Mouse (Mus musculus): ENCODE measurements at regions not wholly inside any gene's neighbourhood (a gene's known extent, or its start where the extent isn't known, plus 50 kb on each side); places are given as distances from the start of the nearest gene placed in this dataset.

DNA sequence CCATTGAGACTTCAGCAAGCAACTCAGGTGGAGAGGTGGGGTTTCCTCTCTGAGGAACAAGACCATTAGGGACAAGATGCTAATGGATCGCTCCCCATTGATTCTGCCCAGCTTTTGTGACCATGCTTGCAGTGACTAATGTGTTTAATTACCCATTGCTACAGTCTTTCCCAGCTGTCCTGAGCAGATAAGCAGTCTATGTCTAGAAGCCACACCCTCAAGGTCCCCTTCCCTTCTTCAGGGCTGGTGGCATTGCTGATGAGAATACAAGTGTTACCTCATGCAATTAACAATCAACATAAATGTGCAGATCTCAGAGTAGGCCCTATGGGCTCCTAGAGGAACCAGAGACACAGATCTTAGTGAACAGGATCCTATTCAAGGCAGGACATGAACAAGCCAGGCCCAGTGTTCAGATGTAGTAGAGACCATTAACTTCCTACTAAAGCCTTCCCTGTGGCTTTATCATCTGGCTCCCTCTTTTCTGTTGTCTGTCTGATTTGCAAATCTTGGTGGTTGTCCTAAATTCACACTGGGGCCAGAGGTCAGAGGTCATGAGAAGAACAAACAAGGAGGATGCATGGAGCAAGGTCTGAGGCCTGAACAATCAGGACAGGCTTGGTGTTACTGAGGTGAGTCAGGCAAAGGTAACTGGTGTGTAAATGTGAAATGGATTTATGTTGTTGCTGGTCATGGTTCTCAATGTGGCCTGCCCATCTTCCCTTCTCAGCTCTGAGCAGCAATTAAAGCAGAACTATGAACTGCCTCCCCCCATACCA, 56.8 kb downstream of the Odc1 start:
- DNase-seq (ENCODE audit: low read depth) = peak; percentile 31

DNA sequence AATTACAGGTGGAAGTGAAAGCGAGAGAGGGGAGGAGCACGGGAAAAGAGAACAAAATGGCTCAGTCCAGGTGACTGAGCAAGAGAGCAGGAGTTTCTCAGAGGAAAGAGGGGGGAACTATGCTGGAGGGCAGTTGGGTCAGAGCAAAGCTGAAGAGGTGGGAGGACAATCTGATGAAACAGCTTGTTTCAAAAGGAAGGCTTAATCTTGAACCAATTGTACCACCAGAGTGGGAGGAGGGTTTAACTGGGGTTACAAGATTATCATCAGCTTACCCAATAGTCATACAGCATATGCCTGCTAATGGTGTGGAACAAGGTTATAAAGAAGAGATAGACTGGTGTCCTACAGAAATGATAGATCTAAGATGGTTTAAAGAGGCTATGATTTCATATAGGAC, 59.0 kb downstream of the Odc1 start:
- no peak for DNase-seq (ENCODE audit: low read depth)

DNA sequence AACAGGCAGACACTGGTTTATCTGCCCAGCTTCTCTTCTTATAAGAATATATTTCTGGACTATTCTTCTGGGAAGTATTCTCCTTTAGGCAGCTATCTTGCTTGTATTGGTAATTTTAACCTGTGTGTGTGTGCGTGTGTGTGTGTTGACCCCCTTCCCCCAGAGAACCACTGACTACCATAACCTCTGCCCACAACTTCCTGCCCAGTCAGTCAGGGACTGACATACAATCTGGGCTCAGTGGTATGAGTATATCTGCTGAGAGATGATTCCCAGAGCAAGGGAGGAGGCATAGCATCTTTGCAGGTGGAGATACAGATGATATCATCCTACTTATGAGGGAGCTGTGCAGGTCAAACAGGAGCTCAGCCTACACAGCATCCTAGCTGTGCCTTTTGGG, 65.8 kb downstream of the Odc1 start:
- no peak for DNase-seq (ENCODE audit: low read depth)

DNA sequence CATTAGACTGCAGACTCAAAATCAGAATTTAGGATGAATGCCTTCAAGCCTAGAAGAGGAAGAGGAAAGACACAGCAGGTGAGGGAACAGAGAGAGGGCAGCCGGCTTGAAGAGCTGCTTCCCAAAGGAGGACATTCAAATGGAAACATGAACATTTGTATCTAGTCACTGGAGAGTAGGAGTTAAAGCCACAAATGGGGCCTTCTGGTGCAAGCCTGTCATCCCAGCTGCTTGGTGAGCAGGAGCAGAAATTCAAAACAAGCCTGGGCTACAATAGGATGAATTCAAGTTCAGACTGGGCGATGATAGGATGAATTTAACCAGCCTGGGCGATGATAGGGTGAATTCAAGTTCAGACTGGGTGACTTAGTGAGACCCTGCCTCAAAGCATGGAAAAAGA, 67.4 kb downstream of the Odc1 start:
- DNase-seq (ENCODE audit: low read depth) = no peak

DNA sequence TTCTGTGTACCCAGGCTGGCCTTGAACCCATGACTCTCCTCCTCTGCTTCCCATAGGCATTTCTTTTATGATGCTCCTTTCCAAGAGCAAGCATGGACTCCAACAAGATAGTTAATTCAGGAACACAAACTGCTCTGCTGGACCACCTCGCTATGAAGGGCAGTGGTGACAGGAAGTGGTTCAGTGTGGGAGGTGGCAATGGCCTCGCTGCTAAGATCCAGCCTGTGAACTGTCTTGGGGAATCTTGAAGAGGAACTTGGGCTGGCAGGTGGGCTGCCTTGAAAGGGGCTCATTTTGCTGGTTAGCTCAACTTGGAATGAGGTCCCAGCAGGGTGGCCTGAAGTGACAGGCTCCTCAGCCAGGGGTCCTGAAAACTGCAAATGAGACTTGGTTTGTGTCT, 72.4 kb upstream of the Hpcal1 start:
- no peak for DNase-seq (ENCODE audit: low read depth)

DNA sequence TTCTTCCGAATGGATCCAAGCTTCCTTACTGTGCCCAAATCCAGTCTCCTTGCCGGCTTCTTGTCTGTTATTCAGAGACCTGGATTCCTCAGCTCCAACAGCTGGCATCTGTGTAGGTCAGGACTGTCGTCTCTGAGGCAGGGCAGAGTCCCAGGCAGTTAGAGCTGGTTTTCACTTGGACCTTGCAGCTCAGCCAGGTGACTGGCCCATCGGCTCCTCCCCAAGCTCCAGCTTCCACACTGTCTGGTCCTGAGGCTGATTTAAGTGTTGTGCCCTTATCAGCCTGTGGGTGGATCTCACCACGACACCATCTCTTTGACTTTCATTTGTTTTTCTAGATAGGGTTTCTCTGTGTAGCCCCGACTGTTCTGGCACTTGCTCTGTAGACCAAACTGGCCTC, 70.4 kb upstream of the Hpcal1 start:
- DNase-seq (ENCODE audit: low read depth) = no peak

DNA sequence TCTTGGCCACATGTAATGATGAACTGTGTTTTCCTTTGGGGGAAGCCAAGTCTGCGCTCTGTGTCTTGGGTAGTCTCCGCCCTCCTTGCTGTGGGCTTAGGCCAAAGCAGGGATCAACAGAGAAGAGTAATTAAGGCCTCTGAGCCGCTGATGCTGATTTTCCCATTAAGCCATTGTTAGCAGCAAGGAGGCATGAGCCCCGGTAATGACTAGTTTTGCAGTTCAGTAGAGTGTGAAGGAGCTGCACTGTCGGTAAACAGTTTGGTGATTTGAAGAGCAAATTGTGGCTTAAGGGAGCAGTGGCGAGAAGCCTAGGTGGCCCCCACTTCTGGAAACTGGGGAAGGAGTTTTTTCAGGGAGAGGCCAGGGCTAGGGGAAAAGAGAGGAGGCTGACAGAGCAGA, 69.2 kb upstream of the Hpcal1 start:
- no peak for DNase-seq (ENCODE audit: low read depth)

DNA sequence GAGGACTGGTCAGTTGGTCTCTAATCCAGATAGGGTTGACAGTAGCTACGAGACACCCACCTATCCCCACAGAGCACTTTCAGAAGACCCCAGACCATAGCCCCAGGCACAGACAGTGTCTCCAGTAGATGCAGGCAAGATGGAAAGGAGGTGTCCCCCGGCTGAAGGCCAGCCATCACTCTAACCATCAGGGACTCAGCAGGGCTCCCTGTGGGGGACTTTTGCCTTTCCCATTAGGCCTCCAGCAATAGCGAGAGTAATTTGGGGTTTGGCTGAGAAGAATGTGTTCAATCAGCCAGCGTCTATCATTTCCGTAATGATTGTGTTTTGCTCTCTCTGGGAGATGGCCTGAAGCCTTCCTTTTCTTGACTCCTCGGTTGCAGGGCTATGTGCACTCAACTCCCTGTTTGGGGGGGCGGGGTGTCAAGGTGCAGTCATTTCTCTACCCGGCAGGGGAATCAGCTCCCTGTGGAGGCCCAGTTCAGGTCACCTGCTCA, 68.1 kb upstream of the Hpcal1 start:
- no peak for DNase-seq (ENCODE audit: low read depth)

DNA sequence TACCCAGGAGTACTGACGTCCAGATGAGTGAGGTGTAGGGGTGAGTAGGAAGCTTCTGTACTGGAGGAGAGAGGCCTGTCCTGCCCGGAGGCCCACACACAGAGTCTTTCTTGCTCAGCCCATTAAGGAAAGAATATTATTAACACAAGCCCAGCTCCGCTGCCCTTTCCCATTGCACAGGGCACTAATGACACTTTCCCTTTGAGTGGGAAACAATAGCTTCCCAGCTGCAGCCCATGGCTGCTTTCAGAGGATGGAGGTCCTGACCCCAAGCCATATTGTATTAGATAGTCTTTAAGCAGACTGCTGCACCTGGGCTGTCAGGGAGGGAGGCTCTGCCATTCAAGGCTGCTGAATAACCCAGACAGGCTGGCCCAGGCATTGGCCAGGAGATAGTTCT, 64.6 kb upstream of the Hpcal1 start:
- no peak for DNase-seq (ENCODE audit: low read depth)

DNA sequence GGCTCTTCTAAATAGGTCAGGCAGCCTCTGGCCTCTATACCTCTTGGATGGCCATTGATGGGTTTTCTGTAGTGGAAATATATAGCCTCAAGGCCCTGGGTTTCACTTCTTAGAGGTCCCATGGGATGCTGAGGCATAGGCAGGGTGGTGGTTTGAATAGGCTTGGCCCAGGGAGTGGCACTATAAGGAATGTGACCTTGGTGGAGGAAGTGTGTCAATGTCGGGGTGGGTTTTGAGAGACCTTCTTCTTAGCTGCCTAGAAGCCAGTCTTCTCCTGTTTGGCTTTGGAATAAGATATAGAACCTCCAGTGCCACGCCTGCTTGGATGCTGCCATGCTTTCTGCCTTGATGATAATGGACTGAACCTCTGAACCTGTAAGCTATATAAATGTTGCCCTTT, 59.5 kb upstream of the Hpcal1 start:
- no peak for DNase-seq (ENCODE audit: low read depth)

DNA sequence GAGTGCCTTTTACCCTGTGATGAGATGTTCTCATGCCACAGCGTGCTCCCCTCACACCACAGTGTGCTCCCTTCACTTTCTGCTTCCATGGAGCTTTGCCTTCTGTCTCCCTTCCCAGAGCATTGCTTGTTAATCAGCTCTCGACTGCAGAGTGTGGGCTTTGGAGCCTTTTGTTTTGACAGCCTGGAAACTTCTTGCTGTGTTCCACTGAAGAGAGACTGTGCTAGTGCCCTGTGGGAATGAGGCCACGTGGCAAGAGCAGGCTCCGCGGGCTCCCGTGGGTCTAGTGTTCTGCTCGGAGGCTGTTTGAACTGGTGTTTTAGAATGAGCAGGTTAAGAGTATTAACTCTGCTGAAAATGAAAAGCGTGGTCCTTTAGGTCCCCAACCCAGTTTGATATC, 54.5 kb upstream of the Hpcal1 start:
- no peak for DNase-seq (ENCODE audit: low read depth)

DNA sequence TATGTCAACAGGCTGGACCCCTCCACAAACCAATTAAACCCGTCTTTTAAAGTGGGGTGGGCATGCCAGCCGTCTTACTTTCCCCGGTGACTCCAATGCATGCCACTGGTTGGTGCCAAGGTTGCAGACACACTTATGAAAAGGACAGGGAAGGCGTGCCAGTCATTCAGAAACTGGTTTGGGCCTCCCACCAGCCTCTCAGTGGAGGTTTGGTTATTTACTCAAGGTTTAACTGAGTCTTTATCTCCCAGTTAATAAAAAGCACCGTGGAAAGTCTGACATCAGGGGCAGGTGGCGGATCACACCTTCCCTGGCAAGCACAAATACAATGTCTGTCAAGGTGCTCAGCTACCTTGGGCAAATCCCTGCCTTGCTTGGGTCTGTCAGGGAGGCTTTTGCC, 54.1 kb upstream of the Hpcal1 start:
- DNase-seq (ENCODE audit: low read depth) = no peak

Measured in c-Kit-positive CD71-negative TER-119-negative erythroid progenitor cells, embryonic 14.5 days (primary cell).